Mouse (Mus musculus): Measurements from ENCODE around the gene Snapc4.

The Snapc4 gene

DNA sequence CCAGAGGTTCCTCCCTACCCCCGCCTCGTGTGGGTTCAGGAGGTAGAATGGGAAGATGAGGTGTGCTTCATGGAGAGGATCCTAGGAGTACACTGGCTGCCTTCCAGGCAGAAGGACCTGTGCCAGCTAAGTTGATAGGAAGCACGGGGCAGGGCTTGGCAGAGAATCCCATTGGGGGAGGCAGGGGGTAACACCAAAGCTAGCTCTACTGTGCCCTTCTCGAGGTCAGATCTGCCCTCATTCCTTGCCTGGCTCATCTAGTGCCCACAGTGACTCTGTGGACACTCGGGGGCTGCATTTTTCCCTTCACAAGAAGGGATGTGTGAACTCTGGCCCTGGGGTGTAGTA is 41.3 kb downstream of the Snapc4 start:
- DNase-seq (ENCODE audit: low spot score) = no peak

DNA sequence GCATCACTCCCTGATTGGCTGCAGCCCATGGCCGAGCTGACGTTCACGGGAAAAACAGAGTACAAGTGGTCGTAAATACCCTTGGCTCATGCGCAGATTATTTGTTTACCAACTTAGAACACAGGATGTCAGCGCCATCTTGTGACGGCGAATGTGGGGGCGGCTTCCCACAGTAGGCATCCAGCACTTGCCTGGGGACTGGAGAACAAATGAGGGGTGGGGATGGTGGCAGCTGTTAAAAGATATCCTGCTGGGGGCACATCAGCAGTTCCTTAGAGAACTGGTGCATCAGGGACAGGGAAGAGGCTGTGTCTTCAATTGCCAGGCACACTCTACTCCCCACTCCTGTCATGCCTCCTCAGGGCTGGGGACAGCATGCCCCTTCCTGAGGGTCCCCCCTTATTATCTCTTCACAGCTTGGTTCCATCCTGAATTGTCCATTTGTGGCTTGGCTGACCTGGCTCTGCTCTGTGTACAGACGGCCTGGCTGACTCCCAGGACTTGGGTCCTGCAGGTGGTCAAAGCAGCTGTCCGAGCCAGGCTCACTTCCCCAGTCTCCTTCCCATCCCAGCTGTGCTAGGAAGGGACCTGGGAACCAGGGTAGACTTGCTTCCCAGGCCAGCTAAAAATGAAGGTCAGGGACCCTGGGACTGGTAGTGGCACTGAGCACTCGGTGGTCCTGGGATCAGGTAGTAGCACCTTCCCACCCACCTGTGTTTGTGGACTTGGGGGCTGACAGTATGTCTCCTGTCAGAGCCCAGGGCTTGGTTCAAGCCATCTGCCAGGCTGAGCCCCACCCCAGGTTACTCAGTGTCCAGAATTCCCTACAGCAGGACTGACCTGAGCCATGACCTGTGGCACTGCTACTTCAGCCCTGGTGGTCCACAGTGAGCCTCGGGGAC is 41.9 kb downstream of the Snapc4 start:
- no peak for DNase-seq (ENCODE audit: low spot score)

DNA sequence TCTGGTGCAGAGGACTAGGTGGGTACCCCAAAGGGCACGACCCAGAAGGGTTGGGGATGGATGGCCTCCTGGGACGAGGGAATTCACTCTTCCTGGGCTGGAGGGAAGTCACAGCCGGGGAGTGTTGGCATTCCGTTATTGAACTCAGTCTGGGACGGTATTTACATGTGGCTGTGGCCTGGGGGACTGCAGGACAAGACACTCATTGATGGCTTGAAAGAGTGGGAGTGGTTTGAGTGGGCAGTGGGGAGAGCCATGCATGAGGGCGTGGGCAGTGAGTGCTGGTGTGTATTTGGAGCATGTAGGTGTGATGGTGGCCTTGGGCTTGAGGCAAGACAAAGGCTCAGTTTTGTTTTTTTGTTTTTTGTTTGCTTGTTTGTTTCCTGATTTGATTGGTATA is 49.8 kb downstream of the Snapc4 start:
- no peak for DNase-seq (ENCODE audit: low spot score)

GRCm38 (mm10) chr2:26330056-26330468 is 50.4 kb downstream of the Snapc4 start:
- DNase-seq (ENCODE audit: low spot score) = no peak

DNA sequence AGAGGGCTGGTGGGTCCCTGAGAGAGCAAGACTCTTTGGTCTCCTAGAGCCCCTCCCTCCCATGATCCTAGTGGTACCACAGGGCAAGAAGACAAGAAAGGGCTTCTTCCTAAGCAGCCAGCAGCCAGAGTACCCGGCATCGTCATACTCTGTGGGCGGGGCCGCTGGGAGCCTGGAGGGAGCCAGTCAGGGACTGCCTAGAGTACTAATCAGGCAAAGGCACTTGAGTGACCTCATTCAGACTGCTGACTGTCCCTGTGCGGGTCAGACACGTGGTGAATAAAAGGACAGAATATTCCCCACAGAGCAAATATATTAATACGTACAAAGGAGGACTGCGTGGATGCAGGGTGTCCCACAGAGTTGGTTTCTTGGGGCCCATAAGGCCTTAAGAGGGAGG is 51.1 kb downstream of the Snapc4 start:
- peak; percentile 84 for DNase-seq (ENCODE audit: low spot score)

- no peak for DNase-seq (ENCODE audit: low spot score)
Measured at GRCm38 (mm10) chr2:26327852-26328251, 52.6 kb downstream of the Snapc4 start.

DNA sequence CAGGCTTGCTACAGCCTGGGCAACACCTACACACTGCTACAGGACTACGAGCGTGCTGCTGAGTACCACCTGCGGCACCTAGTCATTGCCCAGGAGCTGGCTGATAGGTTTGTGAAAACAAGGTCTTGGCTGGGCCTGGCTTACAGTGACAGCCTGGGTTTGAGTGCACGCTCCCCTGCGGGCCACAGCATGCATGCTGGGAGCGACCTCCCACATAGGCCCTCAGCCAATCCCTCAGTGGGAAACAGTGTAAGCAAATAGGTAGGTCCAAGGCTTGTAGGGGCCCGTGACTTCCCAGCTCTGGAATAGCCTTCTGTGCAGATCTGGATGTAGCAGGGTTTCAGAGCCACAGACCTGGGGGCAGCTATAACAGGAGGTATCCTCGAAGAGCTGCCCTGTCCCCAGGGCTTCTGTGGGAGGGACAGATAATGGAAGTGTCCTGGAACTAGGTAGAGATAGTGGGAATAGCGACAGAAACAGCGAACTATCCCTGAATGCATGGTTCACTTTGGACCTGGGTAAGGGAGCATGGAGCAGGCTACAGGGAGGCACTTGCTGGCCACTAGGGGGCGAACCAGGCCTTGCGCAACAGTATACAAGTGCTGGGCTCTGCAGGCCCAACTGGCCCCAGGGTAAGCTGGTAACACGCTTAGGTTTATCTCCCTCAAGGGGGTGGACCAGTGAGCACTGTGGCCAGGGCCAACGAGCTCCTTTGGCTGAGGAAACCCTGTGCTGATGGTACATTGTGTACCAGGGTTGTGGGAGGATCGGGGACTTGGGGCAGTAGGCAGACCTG is 54.9 kb downstream of the Snapc4 start:
- peak; percentile 81 for DNase-seq (ENCODE audit: low spot score)

DNA sequence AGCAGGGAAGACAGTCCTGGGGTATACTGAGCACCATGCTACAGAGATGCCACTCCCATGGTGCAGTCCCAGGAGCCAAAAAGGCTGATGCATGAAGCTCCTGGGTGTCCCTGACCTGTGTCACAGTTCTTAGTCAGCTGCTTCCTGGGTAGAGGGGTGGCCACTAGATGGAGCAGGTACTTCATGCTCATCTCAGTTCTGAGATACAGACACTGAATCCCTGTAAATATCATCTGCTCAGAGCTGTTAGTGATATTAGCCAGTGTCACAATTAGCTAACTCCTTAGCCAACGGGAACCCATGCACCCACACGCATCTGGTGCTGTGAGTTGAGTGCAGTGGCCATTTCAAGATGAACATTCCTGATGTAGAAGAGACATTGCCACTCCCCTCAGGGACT is 55.5 kb downstream of the Snapc4 start:
- DNase-seq (ENCODE audit: low spot score) = peak; percentile 76

- DNase-seq (ENCODE audit: low spot score) = no peak
Measured at GRCm38 (mm10) chr2:26323589-26324325, 56.7 kb downstream of the Snapc4 start.

DNA sequence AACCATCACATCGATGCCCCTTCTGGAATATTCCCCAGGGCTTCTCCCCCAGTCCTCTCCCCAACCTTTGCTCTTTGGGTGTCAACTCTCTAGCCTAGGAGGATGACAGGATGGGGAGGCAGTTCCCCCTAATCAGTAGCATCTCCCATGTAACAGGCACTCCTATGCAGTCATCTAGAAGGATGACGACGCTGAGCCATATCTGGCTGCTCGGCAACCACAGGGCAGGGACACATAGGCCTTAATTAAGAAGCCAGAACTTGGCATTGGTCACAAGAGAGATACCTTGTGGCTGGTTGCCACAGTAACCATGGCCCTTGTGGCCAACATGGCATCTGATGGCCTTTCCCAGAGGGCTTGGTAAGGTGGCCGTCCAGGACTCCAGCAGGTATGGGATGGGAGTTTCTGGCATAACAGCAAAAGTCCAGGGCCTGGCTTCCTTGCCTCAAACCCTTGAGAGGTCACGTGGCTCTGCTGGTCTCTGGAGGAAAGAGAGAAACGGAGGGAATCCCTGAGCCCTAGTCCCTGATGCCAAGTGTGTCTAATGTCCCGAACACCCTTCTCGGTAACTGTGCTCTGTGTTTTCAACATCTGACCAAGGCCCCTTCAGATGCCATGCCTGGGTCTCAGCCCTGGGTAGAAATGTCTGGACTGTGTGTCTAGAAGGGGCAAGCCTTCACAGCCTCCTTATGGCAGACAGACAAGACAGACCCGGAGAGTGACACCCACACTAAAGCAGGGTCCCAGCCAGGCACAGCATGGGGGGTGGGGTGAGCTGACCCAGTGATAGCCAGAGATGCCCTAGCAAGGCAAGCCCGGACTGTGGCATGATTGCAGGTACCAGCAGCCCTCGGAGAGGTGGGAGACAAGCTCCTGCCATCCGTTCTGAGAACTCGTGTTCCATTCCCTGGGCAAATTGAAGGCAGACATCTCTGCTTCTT is 59.9 kb downstream of the Snapc4 start:
- DNase-seq (ENCODE audit: low spot score) = peak; percentile 68

GRCm38 (mm10) chr2:26319519-26320244 is 60.8 kb downstream of the Snapc4 start:
- DNase-seq (ENCODE audit: low spot score) = peak; percentile 53

DNA sequence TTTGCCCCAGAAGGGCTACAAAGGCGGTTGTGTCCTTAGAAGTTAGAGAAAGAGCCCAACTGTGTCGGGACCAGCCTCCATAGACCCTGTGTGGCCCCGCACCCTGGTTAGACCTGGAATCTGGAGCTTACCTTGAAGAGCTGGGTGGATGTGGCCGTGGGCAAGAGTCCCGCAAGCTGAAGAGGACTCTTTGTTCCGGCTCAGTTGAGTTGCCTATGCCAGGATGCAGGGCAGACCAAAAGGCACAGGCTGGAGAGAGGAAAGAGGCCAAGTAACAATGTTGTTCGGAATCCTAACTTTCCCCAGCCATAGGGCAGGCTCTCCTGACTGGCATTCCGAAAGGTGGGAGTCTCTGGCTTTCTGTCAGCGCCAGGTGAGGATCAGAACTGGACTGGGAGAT is 61.3 kb downstream of the Snapc4 start:
- no peak for DNase-seq (ENCODE audit: low spot score)

DNA sequence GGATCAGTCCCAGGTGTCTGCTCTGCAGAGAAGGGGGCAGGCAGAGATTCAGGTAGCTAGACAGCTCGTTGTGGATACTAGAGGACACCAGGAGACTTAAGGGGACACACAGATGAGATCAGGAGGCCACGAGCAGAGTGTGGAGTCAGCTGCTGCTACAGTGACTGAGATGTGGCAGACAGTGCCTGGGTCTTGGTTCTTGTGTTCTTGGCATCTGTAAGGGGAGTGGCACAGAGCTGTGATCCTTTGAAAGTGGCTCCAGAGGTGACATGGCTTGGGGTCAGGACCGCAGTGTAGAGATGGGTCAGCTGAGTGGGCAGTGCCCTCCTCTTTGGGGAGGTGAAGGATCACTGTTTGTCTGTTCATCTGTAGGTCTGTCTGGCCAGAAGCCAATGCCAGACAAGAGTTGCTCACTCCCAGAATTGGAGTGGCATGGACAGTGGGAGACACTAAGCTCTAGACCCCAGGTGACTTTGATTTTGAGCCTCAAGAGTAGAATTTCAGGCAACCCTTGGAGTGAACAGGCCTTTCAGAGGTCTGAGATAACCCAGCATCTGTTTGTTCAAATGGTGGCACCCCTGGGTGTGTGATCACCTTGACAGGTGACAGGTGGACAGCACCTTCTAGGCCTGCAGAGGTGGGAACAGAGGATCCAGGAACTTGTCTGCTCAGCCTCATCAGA is 62.3 kb downstream of the Snapc4 start:
- no peak for DNase-seq (ENCODE audit: low spot score)

DNA sequence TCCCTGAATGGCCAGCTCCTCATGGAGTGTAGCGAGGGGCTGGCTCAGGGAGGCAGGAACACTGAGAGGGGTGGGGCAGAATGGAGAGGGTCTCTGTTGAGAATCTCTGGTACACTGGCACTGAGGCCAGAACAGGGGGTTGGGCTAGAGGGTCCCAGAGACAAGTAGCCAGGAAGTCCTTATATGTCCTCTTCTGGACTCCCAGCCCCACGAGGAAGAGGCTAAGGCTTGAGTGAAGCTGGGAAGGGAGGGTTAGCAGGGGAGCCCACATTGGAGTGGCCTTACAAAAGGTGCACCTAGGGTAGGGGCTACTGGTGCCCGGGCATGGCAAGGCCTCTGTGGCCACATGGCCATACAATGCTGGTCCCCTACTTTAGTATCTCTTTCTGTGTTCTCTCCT is 63.1 kb downstream of the Snapc4 start:
- no peak for DNase-seq (ENCODE audit: low spot score)

- DNase-seq (ENCODE audit: low spot score) = peak; percentile 48
Measured at GRCm38 (mm10) chr2:26316576-26317246, 63.7 kb downstream of the Snapc4 start.

- peak; percentile 44 for DNase-seq (ENCODE audit: low spot score)
Measured at GRCm38 (mm10) chr2:26315925-26316311, 64.5 kb downstream of the Snapc4 start.

DNA sequence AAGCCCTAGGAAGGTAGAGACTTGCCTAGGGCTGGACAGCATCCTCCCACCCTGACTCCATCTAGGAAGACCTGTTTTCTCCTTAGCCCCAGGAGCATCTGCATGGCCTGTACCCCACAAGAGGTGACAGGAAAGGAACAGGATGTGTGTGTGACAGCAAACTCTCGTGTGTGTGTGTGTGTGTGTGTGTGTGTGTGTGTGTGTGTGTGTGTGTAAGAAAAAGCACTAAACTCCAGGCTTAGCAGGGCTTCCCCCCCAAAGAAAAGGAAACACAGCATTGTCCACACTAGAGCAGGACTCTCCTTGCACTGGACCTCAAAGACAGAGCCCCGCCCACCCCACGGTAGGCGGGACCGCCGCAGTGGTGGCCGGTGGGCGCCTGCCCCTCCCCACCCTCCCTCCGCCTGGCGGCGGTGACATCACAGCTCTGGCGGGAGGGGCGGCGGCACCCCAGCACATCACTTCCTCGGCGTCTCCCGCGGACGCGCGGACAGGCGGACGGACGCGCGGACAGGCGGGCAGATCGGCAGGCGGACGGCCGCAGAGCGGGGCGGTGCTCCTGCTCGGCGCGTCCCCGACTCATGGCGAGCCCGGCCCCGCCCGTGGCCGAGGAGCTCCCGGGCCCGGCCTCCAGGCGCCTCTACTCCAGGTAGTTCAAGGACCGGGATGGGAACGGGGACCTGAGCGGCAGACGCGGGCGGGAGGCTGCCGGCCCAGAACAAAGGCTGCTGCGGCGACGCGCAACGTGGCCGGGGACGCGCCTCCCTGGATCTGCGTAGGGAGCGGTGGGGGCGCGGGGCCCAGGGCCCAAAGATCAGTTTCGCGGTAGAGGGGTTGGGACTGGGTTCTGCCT is 65.2 kb downstream of the Snapc4 start, which contains the start of gene Gpsm1:
Gene Gpsm1, plus strand, starts transcription at position 444 of the 853 bp plus-strand sequence.
- peak; percentile 76 for DNase-seq (ENCODE audit: low spot score)

DNA sequence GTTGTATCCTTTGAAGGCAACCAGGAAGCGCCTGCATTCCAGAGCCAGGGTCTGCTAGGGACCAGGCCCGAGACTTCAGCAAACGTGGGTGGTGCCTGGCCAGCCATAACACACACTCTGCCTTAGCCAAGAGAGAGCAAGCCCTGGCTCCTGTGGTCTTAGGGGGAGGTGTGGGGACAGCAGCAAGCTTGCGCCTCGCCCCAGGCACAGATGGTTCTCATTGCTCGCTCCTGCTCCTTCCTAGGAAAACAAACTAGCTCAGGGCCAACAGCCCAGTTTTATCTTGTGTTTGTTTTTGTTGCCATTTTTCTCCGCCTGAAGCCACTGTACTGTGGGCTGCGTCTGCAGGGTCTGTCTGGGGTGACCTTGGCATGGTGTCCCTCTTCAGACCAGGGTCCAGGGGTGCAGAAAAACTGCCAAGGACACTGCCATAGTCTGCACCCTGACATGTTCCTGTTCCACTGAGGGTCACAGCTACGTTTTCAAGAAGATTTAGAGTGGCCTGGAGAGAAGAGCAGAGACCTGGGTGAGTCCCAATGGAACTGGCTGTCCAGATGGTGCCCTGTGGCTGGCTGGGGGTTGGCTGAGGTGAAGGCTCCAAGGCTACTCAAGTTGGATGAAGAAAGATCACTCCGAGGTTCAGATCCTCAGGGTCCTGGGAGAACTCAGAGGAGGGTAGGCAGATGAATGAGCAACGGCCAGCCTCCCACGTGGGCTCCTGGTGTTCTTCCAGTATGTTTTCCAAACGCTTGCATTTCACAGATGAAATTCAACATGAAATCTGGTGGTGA is 66.0 kb downstream of the Snapc4 start:
- no peak for DNase-seq (ENCODE audit: low spot score)
